Mouse (Mus musculus) erythroblast, adult 5-6 weeks (primary cell): ENCODE measurements around the gene U2af2. TPM values are rescaled to one million over a fixed set of nuclear protein-coding genes. Genes with fewer than 3 reads are reported as not detected.
"Not testable (repeated sequence)": the region's sequence is repeated elsewhere in the genome, so short reads cannot be mapped to it uniquely, and the experiment has no call there.

Experiments
- ATAC-seq: replicated peaks from 2 replicates; pipeline ENCODE4 v1.8.0; 2016; ENCODE audit warnings: moderate number of reproducible peaks, mild to moderate bottlenecking, moderate TSS enrichment, inconsistent platforms; ENCODE audit not compliant: poor library complexity, low FRiP score, severe bottlenecking
- total RNA-seq, 2 experiments: library from RNA; stranded (forward) in 1 of 2; stranded (reverse) in 1 of 2; fragments of 150-400 nt in 1 of 2; fragments of 200-764, 138-1000 nt in 1 of 2; gene quantifications; 2 replicates each; pipeline versions ENCODE4 v1.2.3 to v1.2.4; 2015 to 2017; ENCODE audit warnings: low replicate concordance in 2 of 2

The U2af2 gene
- total RNA-seq (2015; ENCODE audit: low replicate concordance) (42.3 and 45.8 TPM in 2 replicates), total RNA-seq (2017; ENCODE audit: low replicate concordance) (48.8 and 56.9 TPM in 2 replicates)

DNA sequence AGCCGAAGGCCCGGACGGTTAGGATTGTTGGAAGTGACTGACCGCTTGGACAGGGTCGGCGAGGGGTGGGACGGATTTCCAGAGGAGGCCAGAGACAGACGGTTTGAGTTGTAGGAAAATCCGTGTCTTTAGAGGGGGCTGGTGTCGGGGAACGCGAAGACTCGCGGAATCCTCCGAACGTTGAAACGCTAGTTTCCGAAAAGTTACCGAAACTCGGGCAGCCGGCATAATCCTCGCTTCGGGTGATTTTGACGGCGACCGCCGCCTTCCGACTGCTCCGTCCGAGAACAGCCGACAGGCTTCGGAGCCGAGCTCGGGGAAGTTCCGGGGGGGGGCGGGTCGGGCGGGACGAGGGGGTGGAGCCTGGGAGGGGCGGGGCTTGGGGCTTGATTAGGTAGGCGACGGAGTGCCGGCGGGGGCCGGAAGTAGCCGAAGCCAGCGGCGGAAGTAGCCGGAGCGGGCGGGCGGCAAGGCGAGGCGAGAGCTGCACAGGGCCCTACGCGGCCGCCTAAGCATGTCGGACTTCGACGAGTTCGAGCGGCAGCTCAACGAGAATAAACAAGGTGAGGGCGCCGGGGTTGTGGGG lies at the start of gene U2af2:
U2af2 (plus strand) TSS at position 370 of the 586 bp plus-strand sequence.
- ATAC-seq: peak; percentile 60

DNA sequence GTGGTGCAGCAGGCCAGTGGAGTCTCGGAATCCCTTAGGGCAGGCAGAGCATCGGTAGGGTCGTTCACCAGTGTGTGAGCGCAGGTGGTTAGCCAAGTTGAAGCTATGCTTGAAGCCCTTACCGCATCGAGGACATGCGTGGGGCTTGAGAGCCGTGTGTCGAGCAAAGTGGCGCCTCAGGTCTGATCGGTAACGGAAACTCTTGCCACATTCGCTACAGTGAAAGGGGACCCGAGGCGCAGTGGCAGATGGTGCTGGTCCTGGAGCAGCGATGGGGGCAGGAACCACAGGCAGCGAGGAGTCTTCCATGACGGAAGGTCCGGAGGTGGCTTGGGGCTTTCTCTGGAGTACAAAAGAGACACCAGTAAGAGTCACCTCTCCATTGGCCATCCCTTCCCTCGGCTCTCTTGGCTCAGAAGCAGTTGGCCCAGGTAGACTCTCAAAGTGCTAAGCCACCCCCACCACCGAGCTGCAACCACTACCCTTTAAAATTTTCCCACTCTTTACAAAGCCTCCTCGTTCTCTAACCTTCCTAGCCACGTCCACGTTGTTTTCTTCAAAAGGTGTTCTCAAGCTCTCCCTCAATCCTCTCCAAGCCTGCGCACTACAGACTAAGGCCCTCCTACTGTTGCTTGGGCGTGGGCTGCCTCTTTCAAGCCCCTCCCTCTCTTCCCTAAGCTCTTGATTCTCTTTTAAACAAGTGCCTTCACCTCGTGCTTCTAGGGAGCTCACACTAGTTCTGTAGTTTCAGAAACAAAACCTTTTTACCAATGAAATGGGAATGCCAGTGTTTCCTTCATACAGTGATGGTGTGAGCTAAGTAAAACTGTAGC lies 49.0 kb upstream of the U2af2 start:
- no peak for ATAC-seq

DNA sequence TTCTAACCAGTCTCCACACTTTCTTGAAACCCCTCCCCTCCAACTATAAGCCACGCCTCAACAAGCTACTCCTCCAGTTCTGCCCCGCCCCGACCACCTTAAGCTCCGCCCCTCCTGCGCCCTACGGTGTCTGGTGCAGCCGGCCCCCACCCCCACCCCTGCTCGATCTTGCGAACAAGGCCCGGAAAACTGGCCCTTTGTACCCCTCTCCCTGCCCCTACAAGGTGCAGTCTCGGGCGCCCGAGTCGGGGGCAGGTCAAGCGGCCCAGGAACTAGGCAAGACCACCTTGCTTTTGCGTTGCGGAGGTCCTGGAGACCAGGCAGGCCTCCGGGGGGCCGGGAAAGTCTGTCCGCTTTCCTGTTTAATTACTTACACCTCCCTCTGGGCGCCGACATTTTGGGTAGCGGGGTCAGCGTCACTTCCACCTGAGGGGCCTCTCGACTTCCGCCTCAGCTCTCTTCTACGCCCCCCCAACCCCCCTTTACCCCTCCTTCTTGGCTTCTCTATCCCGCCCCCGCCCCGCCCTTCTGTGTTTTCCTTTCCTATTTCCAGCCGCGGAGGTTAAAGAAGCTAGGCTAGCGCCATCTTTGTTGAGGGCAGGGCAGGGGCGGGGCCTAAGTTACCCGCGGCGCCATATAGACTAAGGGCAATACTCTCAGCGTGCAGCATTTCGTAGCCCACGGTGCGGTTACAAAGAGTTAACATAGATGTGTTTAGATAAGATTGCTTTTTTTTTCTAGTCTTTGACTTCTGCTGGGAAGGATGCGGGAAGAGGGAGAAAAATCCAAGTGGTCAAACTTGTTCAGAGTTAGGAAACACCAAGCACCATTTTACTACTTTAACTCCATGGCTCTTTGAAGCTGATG lies 47.5 kb upstream of the U2af2 start, which contains the start of the genes Zfp524 and Fiz1:
Zfp524 (plus strand) TSS at position 165 of the 867 bp plus-strand sequence.
Fiz1 (minus strand) TSS at position 447 of the 867 bp plus-strand sequence.
- ATAC-seq: peak; percentile 79

DNA sequence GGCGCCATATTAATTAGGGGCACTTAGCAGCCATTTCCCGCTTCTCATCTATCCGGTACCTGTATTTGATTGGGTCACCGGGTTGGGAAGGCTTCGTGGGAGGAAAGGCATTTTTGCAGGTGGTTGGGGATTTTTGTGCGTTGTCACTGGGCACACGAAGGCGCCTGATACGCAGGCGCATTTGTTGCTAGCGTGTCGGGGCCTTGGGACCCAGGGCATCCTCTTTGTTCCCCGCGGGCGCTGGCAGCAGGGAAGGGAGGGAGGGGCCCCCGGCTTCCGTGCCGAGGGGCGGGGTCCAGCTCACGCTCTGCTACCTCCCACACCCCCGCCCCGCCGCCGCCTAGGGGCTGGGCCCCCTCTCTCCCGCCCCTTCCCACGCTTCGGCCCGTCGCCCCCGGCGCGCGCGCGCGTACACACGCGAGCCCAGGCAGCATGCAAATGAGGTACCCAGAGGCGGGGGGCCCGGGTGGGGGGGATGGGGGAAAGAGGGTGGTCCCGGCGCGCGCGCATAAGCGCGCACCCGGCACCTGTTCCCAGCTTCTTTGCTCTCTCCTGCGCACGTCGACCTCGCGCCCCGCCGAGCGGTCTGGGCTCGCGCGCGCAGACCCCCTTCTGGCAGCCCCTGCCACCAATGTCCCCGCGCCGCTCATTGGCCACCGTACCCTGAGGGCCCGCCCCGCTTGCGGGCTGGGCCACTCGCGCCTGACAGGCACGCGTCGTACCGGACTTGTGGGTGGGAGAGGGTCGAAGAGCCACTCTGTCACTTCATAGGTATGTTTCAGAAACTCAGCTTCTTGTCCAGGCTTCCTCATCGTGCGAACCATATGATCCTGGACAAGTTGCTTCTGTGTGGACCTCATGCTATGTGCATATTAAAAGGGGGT lies 46.6 kb upstream of the U2af2 start, which contains the start of gene Gm44973:
Gm44973 (plus strand) TSS at position 379 of the 884 bp plus-strand sequence.
- peak; percentile 84 for ATAC-seq

DNA sequence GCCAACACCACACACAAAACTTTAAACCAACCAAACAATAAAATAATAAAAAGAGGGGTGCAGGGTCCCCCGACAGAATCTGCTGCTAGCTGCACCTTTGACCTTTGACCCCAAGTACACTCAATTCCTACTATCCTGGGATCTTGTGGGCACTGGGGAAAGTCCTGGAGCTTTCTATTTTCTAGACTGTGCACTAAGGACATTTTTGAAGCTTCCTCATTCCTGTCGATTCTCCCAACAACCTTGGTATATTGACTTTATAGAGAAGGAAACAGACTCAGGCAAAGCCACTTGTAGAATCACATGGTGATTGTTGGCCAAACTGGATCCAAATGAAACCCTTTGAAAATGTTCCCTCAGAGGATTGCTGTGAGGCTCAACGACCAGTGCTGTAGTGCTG lies 45.9 kb upstream of the U2af2 start:
- ATAC-seq: no peak

DNA sequence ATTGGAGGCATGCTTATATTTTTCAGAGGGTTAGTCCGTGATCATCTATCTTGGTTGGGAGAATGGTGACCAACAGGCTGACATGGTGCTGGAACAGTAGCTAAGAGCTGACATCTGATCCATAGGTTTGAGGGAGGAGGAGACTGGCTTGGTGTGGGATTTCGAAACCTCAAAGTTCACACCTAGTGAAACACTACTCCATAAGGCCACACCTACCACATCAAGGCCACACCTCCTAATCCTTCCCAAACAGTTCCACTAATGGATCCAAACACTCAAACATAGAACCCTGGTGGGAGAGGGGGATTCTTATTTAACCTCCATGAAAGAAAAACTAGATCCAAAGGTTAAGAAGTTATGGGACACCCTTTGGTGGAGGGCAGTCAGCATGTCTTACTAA lies 45.0 kb upstream of the U2af2 start:
- ATAC-seq: no peak

DNA sequence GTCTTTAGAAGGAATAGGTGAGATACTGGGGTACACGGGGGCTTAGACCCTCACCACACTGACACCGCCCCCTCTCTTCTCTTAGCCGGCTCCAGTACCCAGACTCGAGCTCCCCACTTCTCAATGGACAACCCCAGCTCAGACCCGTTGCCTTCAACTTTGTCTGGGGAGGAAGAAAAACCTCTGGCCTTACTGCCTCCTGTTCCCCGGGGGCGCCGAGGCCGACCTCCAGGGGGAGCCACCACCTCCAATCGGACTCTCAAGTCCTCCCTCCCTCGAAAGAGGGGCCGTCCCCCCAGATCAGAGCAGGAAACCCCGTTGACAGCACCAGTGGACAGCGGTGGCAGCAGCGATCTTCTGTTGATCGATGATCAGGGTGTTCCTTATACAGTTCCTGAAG lies 44.6 kb upstream of the U2af2 start:
- no peak for ATAC-seq

DNA sequence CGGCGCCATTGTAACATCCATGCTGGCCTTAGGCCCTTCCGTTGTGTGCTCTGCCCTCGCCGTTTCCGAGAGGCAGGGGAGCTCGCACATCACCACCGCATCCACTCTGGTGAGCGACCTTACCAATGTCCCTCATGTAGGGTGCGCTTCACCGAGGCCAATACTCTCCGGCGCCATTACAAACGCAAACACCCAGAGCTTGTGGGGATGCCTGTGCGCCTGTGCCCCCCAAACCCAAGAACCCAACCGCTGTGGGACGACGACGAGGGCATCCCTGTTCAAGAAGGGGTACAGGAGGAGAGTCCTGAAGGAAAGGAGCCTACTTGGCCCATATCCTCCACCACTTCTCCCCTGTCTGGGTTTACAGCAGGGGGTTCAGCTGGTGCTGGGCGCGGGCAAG lies 44.0 kb upstream of the U2af2 start:
- ATAC-seq: no peak

DNA sequence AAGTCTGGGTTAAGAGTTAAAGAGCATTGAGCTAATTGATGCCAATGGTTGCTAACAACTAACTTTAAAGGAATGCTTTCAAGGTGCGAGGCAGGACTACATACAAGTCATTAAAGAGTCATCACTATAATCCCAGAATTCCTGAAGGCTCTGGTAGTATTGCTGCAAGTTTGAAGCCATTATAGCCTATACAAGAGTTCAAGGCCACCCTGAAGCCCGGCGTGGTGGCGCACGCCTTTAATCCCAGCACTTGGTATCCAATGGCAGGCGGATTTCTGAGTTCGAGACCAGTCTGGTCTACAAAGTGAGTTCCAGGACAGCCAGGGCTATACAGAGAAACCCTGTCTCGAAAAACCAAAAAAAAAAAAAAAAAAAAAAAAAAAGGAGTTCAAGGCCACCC lies 42.4 kb upstream of the U2af2 start:
- ATAC-seq: not testable (repeated sequence)

DNA sequence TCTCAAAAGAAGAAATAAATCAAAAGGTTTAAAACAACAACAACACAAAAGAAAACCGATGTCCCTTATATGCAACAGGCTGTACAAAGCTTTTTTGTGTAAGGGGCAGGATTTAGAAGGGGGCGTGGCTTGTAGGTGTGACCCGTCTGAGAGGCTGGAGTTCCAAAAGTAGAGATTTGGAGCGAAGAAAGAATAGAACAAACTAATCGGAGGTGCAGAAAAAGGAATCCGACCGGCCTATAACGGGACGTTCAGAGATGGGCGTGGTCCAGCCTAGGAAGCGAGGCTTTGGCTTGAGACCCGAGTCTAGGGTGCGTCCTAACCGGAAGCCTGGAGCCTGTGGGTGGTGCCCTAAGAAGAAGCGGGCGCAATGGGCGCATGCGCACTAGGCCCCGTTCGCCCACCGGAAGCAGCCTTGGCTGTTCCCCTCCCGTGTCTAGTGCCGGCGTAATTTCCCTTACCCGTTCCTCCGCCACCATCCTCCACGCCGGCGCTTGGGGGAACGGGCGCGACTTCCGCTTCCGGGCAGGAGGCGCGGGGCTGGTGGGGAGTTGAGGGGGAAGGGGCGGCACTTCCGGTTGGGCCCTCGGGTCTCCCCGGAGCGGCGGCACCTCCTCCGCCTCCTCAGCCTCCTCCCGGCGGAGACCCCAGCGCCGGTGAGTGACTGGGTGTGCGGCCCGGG lies 41.8 kb upstream of the U2af2 start, which contains the start of the genes Zfp865 and Ccdc106:
Zfp865 (plus strand) TSS at position 377 of the 682 bp plus-strand sequence.
Ccdc106 (plus strand) TSS at position 554 of the 682 bp plus-strand sequence.
- ATAC-seq: peak; percentile 94

DNA sequence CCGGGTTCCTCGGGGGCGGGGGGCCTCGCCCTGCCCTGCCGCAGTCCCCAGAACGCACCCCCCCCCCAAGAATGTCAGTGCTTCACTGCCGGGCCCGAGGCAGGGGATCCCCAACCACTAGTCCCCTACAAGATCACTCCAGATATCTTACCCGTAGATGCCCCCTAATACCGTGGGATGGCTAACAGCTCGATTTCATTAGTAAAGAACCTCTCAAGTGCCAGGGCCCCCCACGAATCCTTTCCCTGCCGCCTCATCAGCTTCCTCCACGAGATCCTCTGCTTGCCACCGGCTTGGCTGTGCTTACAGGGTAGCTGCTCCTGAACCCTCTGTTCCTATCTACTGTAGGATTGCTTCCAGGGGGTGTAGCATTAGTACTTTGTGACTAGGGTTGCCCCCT lies 41.3 kb upstream of the U2af2 start:
- no peak for ATAC-seq

DNA sequence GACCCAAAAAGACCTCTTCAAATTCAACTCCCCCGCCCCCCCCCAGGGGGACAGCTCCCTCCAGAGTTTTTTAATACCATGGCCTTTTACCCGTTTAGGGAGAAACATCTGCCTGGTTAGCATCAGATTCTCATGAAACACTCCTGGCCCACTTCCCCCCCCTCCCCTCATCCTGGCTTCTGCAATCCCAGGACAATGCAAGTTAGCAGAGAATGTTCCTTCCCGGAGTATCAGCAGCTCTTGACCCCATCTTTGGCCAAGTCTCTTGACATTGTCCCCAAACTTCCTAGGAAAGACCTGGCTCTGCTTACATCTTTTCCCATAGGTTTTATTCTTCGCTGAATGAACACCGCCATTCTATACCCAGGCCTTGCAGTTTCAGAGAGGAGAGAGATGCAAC lies 40.7 kb upstream of the U2af2 start:
- ATAC-seq: no peak

DNA sequence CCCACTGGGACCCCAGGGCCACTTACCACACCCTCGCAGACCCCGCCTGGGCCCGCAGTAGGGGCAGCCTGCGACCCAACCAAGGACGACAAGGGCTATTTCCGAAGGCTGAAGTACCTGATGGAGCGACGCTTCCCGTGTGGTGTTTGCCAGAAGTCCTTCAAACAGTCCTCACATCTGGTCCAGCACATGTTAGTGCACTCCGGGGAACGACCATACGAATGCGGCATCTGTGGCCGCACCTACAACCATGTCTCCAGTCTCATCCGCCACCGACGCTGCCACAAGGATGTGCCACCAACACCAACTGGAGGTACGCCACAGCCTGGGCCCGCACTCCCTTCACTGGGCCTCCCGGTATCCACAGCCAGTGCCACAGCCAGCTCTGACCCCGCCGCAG lies 32.4 kb upstream of the U2af2 start:
- no peak for ATAC-seq

DNA sequence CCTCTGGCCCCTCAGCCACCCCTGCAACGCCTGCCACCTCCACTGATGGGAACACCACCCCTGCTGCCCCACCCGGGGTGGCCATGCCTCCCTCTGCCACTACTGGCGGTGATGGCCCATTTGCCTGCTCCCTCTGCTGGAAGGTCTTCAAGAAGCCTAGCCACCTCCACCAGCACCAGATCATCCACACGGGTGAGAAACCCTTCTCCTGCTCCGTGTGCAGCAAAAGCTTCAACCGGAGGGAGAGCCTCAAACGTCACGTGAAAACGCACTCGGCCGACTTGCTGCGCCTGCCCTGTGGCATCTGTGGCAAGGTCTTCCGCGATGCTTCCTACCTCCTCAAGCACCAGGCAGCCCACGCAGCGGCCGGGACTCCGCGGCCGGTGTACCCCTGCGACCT lies 32.0 kb upstream of the U2af2 start:
- ATAC-seq: no peak

DNA sequence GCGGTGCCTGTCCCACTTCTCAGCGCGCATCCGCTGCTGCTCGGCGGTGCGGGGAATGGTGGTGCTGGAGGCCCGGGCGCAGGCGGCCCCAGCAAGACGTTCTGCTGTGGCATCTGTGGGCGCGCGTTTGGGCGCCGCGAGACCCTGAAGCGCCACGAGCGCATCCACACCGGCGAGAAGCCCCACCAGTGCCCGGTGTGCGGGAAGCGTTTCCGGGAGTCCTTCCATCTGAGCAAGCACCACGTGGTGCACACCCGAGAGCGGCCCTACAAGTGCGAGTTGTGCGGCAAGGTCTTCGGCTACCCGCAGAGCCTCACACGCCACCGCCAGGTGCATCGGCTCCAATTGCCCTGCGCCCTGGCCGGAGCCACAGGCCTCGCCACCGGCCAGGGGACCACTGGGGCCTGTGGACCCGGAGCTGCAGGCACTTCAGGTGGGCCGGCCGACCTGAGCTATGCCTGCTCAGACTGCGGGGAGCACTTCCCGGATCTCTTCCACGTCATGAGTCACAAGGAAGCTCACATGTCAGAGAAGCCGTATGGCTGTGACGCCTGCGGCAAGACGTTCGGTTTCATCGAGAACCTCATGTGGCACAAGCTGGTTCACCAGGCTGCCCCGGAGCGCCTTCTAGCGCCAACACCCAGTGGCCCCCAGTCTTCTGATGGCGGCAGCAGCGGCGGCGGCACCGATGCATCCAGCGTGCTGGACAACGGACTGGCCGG lies 31.2 kb upstream of the U2af2 start:
- ATAC-seq: no peak

DNA sequence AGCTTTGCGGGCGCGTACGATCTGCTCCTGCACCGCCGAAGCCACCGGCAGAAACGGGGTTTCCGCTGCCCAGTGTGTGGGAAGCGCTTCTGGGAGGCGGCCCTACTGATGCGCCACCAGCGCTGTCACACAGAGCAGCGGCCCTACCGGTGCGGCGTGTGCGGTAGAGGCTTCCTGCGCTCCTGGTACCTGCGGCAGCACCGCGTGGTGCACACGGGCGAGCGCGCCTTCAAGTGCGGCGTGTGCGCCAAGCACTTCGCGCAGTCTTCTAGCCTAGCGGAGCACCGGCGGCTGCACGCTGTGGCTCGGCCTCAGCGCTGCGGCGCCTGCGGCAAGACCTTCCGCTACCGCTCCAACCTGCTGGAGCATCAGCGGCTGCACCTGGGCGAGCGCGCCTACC lies 30.4 kb upstream of the U2af2 start:
- no peak for ATAC-seq

DNA sequence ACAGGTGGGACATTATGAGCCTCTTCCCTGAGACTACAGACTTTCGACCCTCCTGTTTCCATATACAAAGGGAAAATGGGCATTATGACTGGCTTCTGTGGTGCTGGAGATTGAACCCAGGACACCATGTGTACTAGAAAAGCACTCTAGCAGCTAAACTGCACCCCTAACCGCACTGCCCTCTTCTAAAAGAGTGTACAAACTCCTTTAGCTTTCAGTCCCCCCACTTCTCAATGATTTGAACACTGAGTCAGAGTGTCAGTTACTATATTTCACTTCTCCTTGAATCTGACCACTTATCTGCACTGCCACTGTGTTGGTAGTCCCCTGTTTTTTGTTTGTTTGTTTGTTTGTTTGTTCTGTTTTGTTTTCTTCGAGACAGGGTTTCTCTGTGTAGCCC lies 28.1 kb upstream of the U2af2 start, which contains the start of gene 4632433K11Rik:
4632433K11Rik (plus strand) TSS at position 301 of the 400 bp plus-strand sequence.
- ATAC-seq: no peak

DNA sequence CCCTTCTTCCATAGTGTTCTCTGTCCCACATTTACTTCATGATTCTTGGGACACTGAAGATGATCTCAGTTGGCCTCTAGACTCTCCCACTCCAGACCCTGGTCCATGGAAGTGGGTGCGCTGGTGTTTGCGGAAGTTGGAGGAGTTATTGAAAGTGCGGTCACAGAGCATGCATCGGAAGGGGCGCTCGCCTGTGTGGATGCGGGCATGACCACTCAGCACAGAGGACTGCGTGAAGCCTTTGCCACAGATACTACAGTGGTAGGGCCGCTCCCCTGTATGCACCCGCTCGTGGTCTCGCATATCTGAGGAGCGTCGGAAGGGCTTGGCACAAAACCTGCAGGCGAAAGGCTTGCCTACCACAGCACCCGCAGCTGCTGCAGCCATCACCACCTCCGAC lies 26.3 kb upstream of the U2af2 start:
- ATAC-seq: no peak
